Mouse (Mus musculus) spleen, embryonic (tissue): ENCODE data around the gene Bmper.

Source experiments
- CTCF ChIA-PET: fragments of 350-600 bp; sonication (Branson Sonifier 250); formaldehyde crosslinking; loops from one replicate; lab custom pipeline; 2022; lab: Charles Lee

Gene Bmper

GRCm38 (mm10) chr9:23222841-23223548 lies at the start of gene Bmper:
TSS of gene Bmper (plus strand) at chr9:23223076.
- CTCF ChIA-PET, result no interaction called here

- CTCF ChIA-PET, result interaction anchor here (0.6 kb wide), 1 partner anchor 14 kb away, joined by 3 read pairs; no protein-coding TSS in a partner anchor
Measured at GRCm38 (mm10) chr9:23177476-23177875, 45.4 kb upstream of the Bmper start.

DNA sequence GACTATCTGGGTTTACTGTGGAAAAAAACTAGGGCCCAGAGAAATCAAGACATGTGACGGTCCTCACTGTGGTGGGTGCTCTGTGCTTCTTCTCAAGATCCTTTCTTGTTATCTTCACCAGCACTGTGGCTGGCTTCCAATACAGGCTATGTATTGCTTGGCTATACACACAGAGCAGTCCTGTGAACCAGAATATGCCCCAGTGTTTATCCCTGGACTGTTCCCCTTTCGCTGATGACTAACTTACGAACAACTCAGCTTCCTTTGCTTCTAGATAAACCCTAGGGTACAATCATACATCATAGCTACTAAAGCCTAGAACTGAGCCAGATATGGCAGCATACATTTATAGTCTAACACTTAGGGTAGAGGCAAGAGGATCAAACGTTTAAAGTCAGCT lies 35.7 kb upstream of the Bmper start:
- CTCF ChIA-PET, result no interaction called here

DNA sequence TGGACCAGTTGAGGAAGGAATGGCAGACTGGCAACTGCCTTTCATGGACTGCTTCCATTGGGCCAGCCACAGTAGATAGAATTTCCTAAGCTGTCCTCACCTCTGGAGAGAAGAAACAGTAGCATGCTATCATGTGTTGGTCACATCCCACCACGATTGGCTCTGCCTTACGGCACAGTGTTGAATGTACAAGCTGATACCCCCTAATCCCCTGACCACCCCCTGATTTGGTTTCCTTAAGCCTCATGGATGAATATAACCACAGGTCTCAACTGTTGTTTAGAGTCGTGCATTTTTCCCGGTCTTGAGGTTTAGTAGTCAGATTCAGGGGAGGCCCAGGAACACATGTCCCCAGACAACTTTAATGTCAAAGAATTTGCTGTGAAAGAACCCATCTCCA lies 34.7 kb upstream of the Bmper start:
- CTCF ChIA-PET, result interaction anchor here (0.5 kb wide), 1 partner anchor 11 kb away, joined by 3 read pairs; no protein-coding TSS in a partner anchor

GRCm38 (mm10) chr9:23190950-23191349 lies 31.9 kb upstream of the Bmper start:
- CTCF ChIA-PET, result no interaction called here

DNA sequence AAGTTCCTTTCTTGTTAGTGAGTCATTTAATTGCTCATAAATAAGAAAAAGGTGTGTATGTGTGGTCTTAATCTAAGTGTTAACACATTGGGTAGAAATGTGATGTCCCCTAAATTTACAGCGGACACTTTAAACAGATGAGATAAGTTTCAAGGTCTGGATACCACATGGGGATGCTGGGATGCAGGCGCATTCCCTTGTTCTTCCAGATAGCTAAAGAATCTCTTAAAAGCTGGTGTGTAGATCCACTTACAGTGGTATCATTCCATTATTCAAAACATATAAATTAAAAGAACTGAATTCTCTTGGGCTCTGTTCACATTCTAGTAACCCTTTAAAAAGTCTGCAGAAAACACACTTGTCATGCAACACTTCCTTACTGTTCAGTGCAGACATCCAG lies 31.4 kb upstream of the Bmper start:
- CTCF ChIA-PET, result no interaction called here

- CTCF ChIA-PET, result interaction anchor here (1.3 kb wide), 1 partner anchor 19 kb away, joined by 3 read pairs; no protein-coding TSS in a partner anchor
Measured at GRCm38 (mm10) chr9:23192567-23193331, 30.1 kb upstream of the Bmper start.

- CTCF ChIA-PET, result interaction anchor here (0.6 kb wide), 1 partner anchor 11 kb away, joined by 3 read pairs; no protein-coding TSS in a partner anchor
Measured at GRCm38 (mm10) chr9:23198996-23199395, 23.9 kb upstream of the Bmper start.

DNA sequence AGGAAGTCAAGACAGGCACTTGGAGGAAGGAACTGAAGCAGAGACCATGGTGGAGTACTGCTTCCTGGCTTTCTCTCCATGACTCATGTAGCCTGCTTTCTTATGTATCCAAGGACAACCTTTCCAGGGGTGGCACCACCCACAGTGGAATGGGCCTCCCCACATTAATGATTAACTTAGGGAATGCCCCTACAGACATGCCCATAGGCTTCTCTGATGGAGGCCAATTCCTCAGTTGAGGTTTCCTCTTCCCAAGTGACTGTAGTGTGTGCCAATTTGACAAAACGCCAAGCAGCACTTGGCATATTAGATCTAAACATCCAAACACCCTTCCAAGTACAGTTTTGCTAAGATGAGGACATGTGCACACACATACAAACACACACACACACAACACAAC lies 23.0 kb upstream of the Bmper start:
- CTCF ChIA-PET, result no interaction called here

- CTCF ChIA-PET, result no interaction called here
Measured at GRCm38 (mm10) chr9:23200828-23201227, 22.0 kb upstream of the Bmper start.

GRCm38 (mm10) chr9:23202431-23202830 lies 20.4 kb upstream of the Bmper start:
- CTCF ChIA-PET, result no interaction called here

DNA sequence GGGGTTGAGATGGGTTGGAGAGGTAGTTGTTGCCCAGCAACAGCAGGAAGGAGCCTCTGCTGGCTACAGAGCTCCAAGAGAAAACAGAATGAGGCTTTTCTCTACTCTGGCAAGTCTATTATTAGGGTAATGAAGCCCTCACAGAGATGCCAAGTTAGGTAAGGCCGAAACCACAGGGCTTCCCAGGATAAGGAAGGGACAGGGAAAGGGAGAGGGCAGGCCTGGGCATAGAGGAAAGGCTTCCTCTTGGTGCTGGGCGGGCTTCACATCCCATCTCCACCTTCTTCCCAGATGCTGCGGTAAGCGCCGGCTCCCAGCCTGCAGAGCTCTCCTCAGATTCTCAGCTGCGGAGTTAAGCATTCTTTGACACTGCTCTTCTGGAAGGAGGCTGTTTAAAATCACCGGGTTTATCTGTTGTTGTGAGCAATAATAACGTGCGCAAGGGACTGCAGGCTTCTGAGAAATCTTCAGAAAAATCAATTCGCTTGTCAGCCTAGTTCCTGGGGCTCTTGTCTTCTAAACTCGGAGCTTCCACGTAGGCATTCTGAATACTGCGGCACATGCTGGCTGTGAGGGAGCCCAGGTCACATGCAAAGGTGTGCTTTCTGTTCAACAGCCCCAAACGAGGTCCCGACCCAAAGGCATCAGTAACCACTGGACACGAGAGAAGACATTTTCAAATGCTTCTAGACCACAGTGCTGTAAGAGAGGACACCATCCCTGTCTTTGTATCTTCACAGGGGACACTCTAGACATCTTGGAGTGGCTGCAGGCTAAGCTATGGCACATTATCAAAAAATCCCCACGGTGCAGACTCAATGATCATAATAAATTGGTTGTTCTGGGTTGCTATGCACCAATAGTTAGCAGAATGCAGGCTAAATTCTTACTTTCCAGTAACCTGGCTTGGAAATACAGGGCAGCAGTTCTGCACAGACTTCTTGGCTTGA lies 18.3 kb upstream of the Bmper start:
- CTCF ChIA-PET, result no interaction called here

- CTCF ChIA-PET, result no interaction called here
Measured at GRCm38 (mm10) chr9:23205304-23205703, 17.6 kb upstream of the Bmper start.

- CTCF ChIA-PET, result no interaction called here
Measured at GRCm38 (mm10) chr9:23205757-23206156, 17.1 kb upstream of the Bmper start.

GRCm38 (mm10) chr9:23206181-23206580 lies 16.7 kb upstream of the Bmper start:
- CTCF ChIA-PET, result no interaction called here

DNA sequence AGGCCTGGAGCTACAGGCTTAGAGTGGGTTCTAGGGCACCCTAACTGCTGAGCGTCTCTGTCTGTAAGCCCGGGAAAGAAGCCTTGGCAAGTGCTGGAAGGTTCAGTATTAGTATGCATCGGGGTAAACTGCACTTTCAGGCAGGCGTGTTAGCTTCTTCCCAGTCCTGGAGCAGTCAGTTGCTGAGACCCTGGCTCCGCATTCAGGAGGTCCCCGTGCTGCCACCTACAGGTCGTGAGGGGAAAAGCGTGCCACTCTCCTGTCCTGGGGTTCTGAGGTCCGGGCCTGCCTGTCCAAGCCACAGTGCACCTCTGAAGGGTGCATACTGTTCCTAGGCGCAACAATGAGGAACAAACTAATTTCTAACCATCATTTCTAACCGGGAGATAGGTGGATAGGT lies 10.6 kb upstream of the Bmper start:
- CTCF ChIA-PET, result interaction anchor here (0.8 to 1.3 kb wide), 3 partner anchors 19 to 185 kb away, joined by 3 to 5 read pairs (median 4); no protein-coding TSS in a partner anchor

GRCm38 (mm10) chr9:23219754-23220153 lies 3.1 kb upstream of the Bmper start:
- CTCF ChIA-PET, result no interaction called here

DNA sequence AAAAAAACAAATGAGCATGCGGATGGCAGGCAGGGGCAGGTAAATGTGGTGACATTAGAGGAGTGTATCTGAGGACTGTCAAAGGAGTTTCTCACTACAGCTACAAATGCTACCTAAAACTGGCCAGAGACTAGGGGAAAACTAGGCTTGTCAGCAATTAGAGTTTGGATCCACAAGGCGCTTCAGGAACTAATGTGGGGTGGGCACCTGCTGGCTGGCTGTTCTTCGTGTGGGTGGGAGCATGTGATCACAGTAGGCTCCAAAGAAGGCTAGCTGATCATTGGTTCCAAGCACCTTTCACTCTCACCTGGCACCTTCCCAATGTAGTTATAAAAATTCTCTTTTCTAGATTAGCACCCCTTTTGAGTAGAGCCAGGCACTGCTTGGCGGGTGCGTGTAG lies 900 bp upstream of the Bmper start:
- CTCF ChIA-PET, result no interaction called here

GRCm38 (mm10) chr9:23222492-23222840 lies 410 bp upstream of the Bmper start:
- CTCF ChIA-PET, result no interaction called here

GRCm38 (mm10) chr9:23223549-23224077 lies 737 bp downstream of the Bmper start:
- CTCF ChIA-PET, result no interaction called here

DNA sequence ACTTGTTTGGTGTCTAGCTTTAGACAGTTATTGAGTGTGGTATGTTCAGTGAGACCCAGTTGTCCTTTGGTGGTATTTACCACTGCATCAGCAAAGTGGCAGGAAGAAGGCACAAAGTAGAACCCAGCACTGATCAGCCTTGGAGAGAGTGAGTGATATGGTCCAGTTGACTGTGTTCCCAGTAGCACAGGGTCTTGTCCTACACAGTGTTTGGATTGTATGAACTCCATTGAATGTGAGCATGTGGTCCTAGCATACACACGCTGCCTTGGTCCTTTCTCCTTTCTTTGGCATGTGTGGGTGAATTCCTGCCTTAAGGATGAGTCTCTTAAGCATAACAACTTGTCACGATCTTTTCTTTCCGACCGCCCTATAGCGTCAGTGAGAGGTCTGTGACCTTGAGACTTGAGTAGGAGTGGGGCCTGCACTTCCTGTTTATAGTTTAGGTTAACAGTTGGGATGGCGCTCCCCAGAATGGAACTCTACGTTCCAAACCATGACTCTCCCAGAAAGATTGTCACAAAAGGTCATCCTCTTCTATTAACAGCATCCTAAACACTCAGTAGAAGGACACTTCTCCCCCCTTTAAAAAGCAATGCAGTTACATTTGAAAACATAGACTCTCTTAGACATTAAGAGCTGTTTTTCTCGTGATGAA lies 10.7 kb downstream of the Bmper start:
- CTCF ChIA-PET, result no interaction called here
